Comparison of ENCODE assay signal across 25 mouse cellular contexts in the genomic region with DNA sequence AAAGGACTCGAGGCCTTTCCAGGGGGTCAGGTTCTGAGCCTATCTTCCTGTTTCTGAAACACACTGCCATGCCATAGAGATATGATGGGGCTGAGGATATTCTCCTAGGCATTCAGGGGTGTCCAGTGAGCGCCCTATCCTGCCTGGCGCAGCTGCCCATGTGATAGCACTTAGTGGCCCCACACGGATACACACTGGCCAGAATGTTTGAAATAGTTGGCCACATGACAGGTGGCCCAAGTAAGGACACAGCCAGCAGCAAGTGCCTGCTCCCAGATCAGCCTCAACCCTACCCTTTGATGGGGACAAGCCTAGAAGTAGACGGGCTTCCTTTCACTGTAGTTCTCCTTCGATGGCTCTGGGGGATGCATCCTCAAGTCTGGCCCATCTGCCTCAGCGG. TPM values are rescaled to one million over a fixed set of nuclear protein-coding genes. Genes with fewer than 3 reads are reported as not detected.
DNase-seq lines count a peak whose midpoint lies in the region; ATAC-seq lines count a peak whose summit lies in the region.
"Had no signal": no experiment of that assay in that cellular context is flagged by ENCODE, and none has a peak within 500 bp of the region (broad histone marks: within the 10 kb centered on the region; RNA-seq: fewer than 3 reads in every experiment).

A gene (plus strand): TSS at position 193 of the 400 bp plus-strand sequence.

- no peaks in the 10 kb centered on the region for H3K36me3 ChIP-seq in embryonic facial prominence, embryonic 14.5 days (ENCODE audit: control insufficient read depth, insufficient read depth, low read length)
- no peaks in the 10 kb centered on the region for H3K36me3 ChIP-seq in limb, embryonic 12.5 days
- no peaks in the 10 kb centered on the region for H3K36me3 ChIP-seq in limb, embryonic 15.5 days
- H3K36me3 ChIP-seq: forebrain, embryonic 12.5 days; forebrain, embryonic 15.5 days; heart, embryonic 13.5 days had no signal

- DNase-seq in gastrocnemius, postnatal 4 days (ENCODE audit: low spot score in 2 of 2): no peak
- DNase-seq in gastrocnemius, adult 18-20 months (ENCODE audit: low spot score): no peak
- no peak for DNase-seq in embryonic facial prominence, embryonic 14.5 days (ENCODE audit: low spot score)
- no peak for DNase-seq in kidney, adult 18-20 months
- DNase-seq in liver: no peak
- DNase-seq in urinary bladder, postnatal 36 days (ENCODE audit: low spot score in 2 of 2): no peak
- DNase-seq: adrenal gland, adult 8-10 months; adrenal gland, postnatal 25 days; cerebellum, adult 18-20 months; cerebellum, adult 9-10 months; cerebellum, postnatal 14 days; gastrocnemius, adult 2 months; gastrocnemius, postnatal 14 days; heart, adult 18-20 months had no signal

- no peaks in the 10 kb centered on the region for H3K9me3 ChIP-seq in embryonic facial prominence, embryonic 14.5 days (ENCODE audit: control insufficient read depth, low read length)
- no peaks in the 10 kb centered on the region for H3K9me3 ChIP-seq in limb, embryonic 12.5 days
- no peaks in the 10 kb centered on the region for H3K9me3 ChIP-seq in limb, embryonic 15.5 days
- H3K9me3 ChIP-seq: forebrain, embryonic 12.5 days; forebrain, embryonic 15.5 days; heart, embryonic 13.5 days had no signal

- 0 out of 2 replicates have a peak, but pooled peaks have one; percentile 8 for ATAC-seq in embryonic facial prominence, embryonic 14.5 days (ENCODE audit: low read depth)
- no peak for ATAC-seq in limb, embryonic 12.5 days (ENCODE audit: insufficient number of reproducible peaks, insufficient read depth, low FRiP score, low TSS enrichment, low read depth)
- ATAC-seq in limb, embryonic 15.5 days (ENCODE audit: insufficient number of reproducible peaks, low FRiP score, low TSS enrichment, low read depth): no peak
- ATAC-seq: activated CD4-positive, CD25-positive, alpha-beta regulatory T cell, adult 4 months; forebrain, embryonic 15.5 days; intestine, postnatal 0 days had no signal

- peaks cover 22% of the 10 kb centered on the region; the same call in 1 of the 2 replicates for H3K27me3 ChIP-seq in embryonic facial prominence, embryonic 14.5 days (replicated peaks; ENCODE audit: control insufficient read depth, insufficient read depth, low read length)
- H3K27me3 ChIP-seq in limb, embryonic 12.5 days: peaks cover 49% of the 10 kb centered on the region
- H3K27me3 ChIP-seq in limb, embryonic 15.5 days: peaks cover 39% of the 10 kb centered on the region

- H3K4me2 ChIP-seq in embryonic facial prominence, embryonic 14.5 days (ENCODE audit: low read depth, low read length): no peak within 1 kb of the TSS
- H3K4me2 ChIP-seq in limb, embryonic 12.5 days: no peak within 1 kb of the TSS
- no peak within 1 kb of the TSS for H3K4me2 ChIP-seq in limb, embryonic 15.5 days
- H3K4me2 ChIP-seq: forebrain, embryonic 12.5 days; forebrain, embryonic 15.5 days; heart, embryonic 13.5 days; hindbrain, embryonic 14.5 days had no signal

- WGBS in embryonic facial prominence, embryonic 14.5 days: 86% methylated on average over 7 of the region's 7 CpGs
- WGBS in limb, embryonic 12.5 days: 83% methylated on average over 7 of the region's 7 CpGs
- WGBS in limb, embryonic 15.5 days: 84% methylated on average over 7 of the region's 7 CpGs

- no peak within 1 kb of the TSS for H3K27ac ChIP-seq in embryonic facial prominence, embryonic 14.5 days (replicated peaks; ENCODE audit: low read depth, low read length)
- 0 out of 2 replicates have a peak within 1 kb of the TSS, but pooled peaks have one; percentile 23 for H3K27ac ChIP-seq in limb, embryonic 12.5 days
- peak within 1 kb of the TSS; percentile 17; the same call in 1 of the 2 replicates for H3K27ac ChIP-seq in limb, embryonic 15.5 days
- H3K27ac ChIP-seq: forebrain, embryonic 12.5 days; forebrain, embryonic 15.5 days; gastrocnemius, adult 2 months; heart, embryonic 13.5 days; hindbrain, embryonic 14.5 days had no signal

- H3K4me1 ChIP-seq in embryonic facial prominence, embryonic 14.5 days (ENCODE audit: control insufficient read depth, insufficient read depth, low read length): no peaks in the 10 kb centered on the region
- H3K4me1 ChIP-seq in limb, embryonic 12.5 days (replicated peaks): peaks cover 6% of the 10 kb centered on the region
- 0 out of 2 replicates have a peak, but pooled peaks cover 7% of the 10 kb centered on the region for H3K4me1 ChIP-seq in limb, embryonic 15.5 days
- H3K4me1 ChIP-seq: forebrain, embryonic 12.5 days; forebrain, embryonic 15.5 days had no signal

- no peak within 1 kb of the TSS for H3K9ac ChIP-seq in embryonic facial prominence, embryonic 14.5 days (ENCODE audit: low read depth, low read length)
- no peak within 1 kb of the TSS for H3K9ac ChIP-seq in limb, embryonic 12.5 days (replicated peaks)
- no peak within 1 kb of the TSS for H3K9ac ChIP-seq in limb, embryonic 15.5 days
- H3K9ac ChIP-seq: forebrain, embryonic 15.5 days; heart, embryonic 13.5 days; hindbrain, embryonic 14.5 days had no signal

- no peak within 1 kb of the TSS for H3K4me3 ChIP-seq in embryonic facial prominence, embryonic 14.5 days (ENCODE audit: low read depth, low read length)
- no peak within 1 kb of the TSS for H3K4me3 ChIP-seq in limb, embryonic 12.5 days (replicated peaks)
- no peak within 1 kb of the TSS for H3K4me3 ChIP-seq in limb, embryonic 15.5 days
- H3K4me3 ChIP-seq: erythroblast, embryonic 14.5 days; forebrain, embryonic 12.5 days; forebrain, embryonic 15.5 days; gastrocnemius, adult 2 months; heart, embryonic 13.5 days had no signal

RNA-seq across cellular contexts. Expression of the gene that starts here (rescaled TPM):
- total RNA-seq in gastrocnemius, postnatal 4 days (2021): 10 to 100 TPM; 24.8 to 32.9 TPM
- total RNA-seq in gastrocnemius, adult 18-20 months (2021): not detected
- 39.6 and 44.8 TPM in 2 replicates for polyA plus RNA-seq in embryonic facial prominence, embryonic 14.5 days (2014; fragmentation: Nextera tagmentation; extraction: Ambion mirVana)
- polyA plus RNA-seq in limb, embryonic 12.5 days (2016; fragmentation: Nextera tagmentation; extraction: Ambion mirVana): 10.4 and 11.8 TPM in 2 replicates
- 14.3 and 38.1 TPM in 2 replicates for polyA plus RNA-seq in limb, embryonic 15.5 days (2015; fragmentation: Nextera tagmentation; extraction: Ambion mirVana)
- total RNA-seq: adrenal gland, adult 8-10 months; adrenal gland, postnatal 25 days; gastrocnemius, adult 2 months; heart, adult 18-20 months; heart, postnatal 25 days had no signal
- polyA plus RNA-seq: activated CD4-positive, CD25-positive, alpha-beta regulatory T cell, adult 4 months; erythroblast, embryonic 14.5 days; forebrain, embryonic 12.5 days; forebrain, embryonic 15.5 days; hindbrain, embryonic 14.5 days; intestine, embryonic 14.5 days; intestine, postnatal 0 days had no signal

Comparison
In these comparisons a context has a peak if more than half of its experiments do, and no peak if none do; other contexts are left out.
1. RNA of the gene that starts here (total RNA-seq): 24.8 to 32.9 TPM in gastrocnemius, postnatal 4 days; not detected in gastrocnemius, adult 18-20 months; every median in the first group is over 10 times any median in the second.